Mouse (Mus musculus) lung, adult 2 months (tissue): Measurements from ENCODE around the gene Samd5. TPM values are rescaled to one million over a fixed set of nuclear protein-coding genes. Genes with fewer than 3 reads are reported as not detected.

Experiments
- DNase-seq: peaks from one replicate; pipeline ENCODE4 v3.0.0; 2022
- H3K4me1 ChIP-seq: fragments of 200-500 bp; 2 replicates; pipeline ENCODE4 v1.6.1; 2011; ENCODE audit warnings: low read length; ENCODE audit not compliant: control insufficient read depth, insufficient read depth
- H3K4me3 ChIP-seq: fragments of 200-500 bp; replicated peaks from 2 replicates; pipeline ENCODE3; 2011; ENCODE audit warnings: low read depth, mild to moderate bottlenecking, control low read depth, low read length; ENCODE audit errors: extremely low read depth
- CTCF ChIP-seq: fragments of 200-500 bp; IDR thresholded peaks from 2 replicates; pipeline ENCODE4 v1.5.1; 2011; ENCODE audit warnings: mild to moderate bottlenecking, low read length, control low read depth; ENCODE audit not compliant: insufficient read depth
- POLR2A ChIP-seq: fragments of 200-500 bp; IDR thresholded peaks from 2 replicates; pipeline ENCODE4 v1.6.1; 2011; ENCODE audit warnings: low read depth, mild to moderate bottlenecking, control low read depth, low read length, borderline replicate concordance; ENCODE audit errors: extremely low read depth
- WGBS: fragments of 180-500 bp; shearing (Covaris S2); methylation state at CpG from one replicate; pipeline ENCODE4 v1.1.7; 2018; 5-methylcytosine and 5-hydroxymethylcytosine counted together
- polyA plus RNA-seq: library from polyadenylated mRNA; depleted of rRNA; stranded (reverse); fragments of >200 nt; gene quantifications from 2 replicates; pipeline ENCODE4 v1.2.3, GENCODE M21; 2012

The Samd5 gene
- polyA plus RNA-seq, 1 experiment, result 3.2 TPM

- 30% methylated on average over 6 of the region's 6 CpGs for WGBS
- TF ChIP-seq CTCF, result no peak
- no peak for TF ChIP-seq POLR2A
- H3K4me3 ChIP-seq, result no peak overlapping the region
- no peak for DNase-seq
- peaks cover 12% of the 10 kb centered on the region for H3K4me1 ChIP-seq
Observed at GRCm38 (mm10) chr10:9650050-9650825, 24.8 kb downstream of the Samd5 start.

- Histone ChIP-seq H3K4me3 (no peak overlapping the region), H3K4me1 (peaks cover 12% of the 10 kb centered on the region)
- 46% methylated on average over 2 of the region's 2 CpGs for WGBS
- no peak for TF ChIP-seq POLR2A
- TF ChIP-seq CTCF, result no peak
- DNase-seq, result no peak
Observed at GRCm38 (mm10) chr10:9648464-9648863, 26.5 kb downstream of the Samd5 start.

- peaks cover 12% of the 10 kb centered on the region for H3K4me1 ChIP-seq
- no peak for TF ChIP-seq CTCF
- no peak for TF ChIP-seq POLR2A
- DNase-seq, result no peak
- WGBS, result 72% methylated on average over 6 of the region's 6 CpGs
- H3K4me3 ChIP-seq, result no peak overlapping the region
Observed at GRCm38 (mm10) chr10:9647741-9648140, 27.3 kb downstream of the Samd5 start.

DNA sequence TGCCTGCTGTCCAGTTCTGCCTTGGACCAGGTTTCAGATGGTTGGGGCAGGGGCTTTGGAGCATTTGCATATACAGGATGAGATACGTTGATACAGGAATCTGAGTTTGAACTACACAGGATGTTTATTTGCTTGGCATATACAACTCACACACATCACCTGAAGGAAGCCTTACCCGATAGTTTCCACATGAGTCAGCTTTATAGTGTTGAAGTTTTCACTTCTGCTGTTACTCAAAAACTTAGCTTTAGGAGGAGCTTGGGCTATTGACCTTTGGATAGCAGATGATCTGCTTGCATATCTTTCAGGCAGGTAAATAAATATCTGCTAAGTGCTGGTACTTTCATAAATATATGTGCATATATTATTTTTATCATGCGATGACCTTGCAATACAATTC, 28.6 kb downstream of the Samd5 start:
- Histone ChIP-seq H3K4me1 (peaks cover 12% of the 10 kb centered on the region), H3K4me3 (no peak overlapping the region)
- no peak for DNase-seq
- TF ChIP-seq CTCF (no peak), POLR2A (no peak)
- WGBS, result 64% methylated on average over 3 of the region's 3 CpGs

GRCm38 (mm10) chr10:9643531-9643930, 31.5 kb downstream of the Samd5 start:
- DNase-seq, result no peak
- TF ChIP-seq POLR2A (no peak), CTCF (no peak)
- Histone ChIP-seq H3K4me3 (no peak overlapping the region), H3K4me1 (peaks cover 5% of the 10 kb centered on the region)
- WGBS, result 85% methylated on average over 6 of the region's 6 CpGs

- Histone ChIP-seq H3K4me1 (peaks cover 2% of the 10 kb centered on the region; the same call in 1 of the 2 replicates), H3K4me3 (no peak overlapping the region)
- TF ChIP-seq POLR2A, result no peak
- no peak for TF ChIP-seq CTCF
- no peak for DNase-seq
- 77% methylated on average over 4 of the region's 4 CpGs for WGBS
Observed at GRCm38 (mm10) chr10:9642077-9642476, 32.9 kb downstream of the Samd5 start.

DNA sequence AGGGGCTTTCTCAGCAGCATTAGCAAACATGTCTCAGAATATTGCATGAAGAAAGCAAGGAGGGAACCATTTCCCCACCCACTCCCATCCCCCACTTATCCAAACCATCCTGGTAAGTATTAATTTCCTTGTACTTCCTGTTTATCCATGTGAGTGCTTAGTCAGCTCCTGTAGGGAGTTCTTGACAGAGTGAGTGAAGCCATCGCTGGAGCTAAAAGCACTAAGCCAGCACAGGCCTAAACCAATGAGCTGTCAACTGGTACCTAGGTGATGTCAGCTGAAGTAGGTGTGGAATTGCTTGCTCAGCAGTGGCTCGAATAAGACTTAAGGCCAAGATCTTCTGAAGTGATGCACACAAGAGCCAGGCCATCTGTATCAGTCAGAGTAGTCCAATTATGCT, 34.3 kb downstream of the Samd5 start:
- no peak for DNase-seq
- TF ChIP-seq POLR2A (no peak), CTCF (no peak)
- WGBS, result 41% methylated on average over 2 of the region's 2 CpGs
- no peaks in the 10 kb centered on the region for H3K4me1 ChIP-seq
- no peak overlapping the region for H3K4me3 ChIP-seq

- TF ChIP-seq CTCF (no peak), POLR2A (no peak)
- Histone ChIP-seq H3K4me1 (no peaks in the 10 kb centered on the region), H3K4me3 (no peak overlapping the region)
- 80% methylated on average over 2 of the region's 2 CpGs for WGBS
- no peak for DNase-seq
Observed at GRCm38 (mm10) chr10:9640056-9640455, 35.0 kb downstream of the Samd5 start.

DNA sequence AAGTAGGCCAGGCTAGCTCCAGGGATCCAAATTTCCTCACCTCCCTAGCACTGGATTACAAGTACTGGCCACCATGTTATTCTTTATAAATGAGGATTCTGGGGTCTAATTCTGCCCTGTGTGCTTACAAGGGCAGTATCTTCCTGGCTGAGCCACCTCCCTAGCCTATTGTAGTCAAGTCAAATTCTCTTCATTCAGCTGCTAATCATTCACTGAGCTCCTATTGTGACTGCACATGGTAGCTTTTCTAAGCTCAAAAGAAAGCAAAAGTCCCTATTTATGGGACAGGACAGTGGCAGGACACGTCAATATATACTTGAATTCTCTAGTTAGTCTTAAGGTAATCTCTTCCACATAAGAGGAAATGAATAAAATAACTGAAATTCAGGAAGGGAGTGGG, 49.7 kb downstream of the Samd5 start:
- TF ChIP-seq CTCF, result no peak
- TF ChIP-seq POLR2A, result no peak
- 60% methylated on average over 1 of the region's 1 CpGs for WGBS
- Histone ChIP-seq H3K4me3 (no peak overlapping the region), H3K4me1 (no peaks in the 10 kb centered on the region)
- DNase-seq, result no peak

- DNase-seq, result no peak
- no peak overlapping the region for H3K4me3 ChIP-seq
- TF ChIP-seq POLR2A (no peak), CTCF (no peak)
- WGBS, result 81% methylated on average over 3 of the region's 3 CpGs
- no peaks in the 10 kb centered on the region for H3K4me1 ChIP-seq
Observed at GRCm38 (mm10) chr10:9621926-9622688, 52.9 kb downstream of the Samd5 start.
